In the genomic region with DNA sequence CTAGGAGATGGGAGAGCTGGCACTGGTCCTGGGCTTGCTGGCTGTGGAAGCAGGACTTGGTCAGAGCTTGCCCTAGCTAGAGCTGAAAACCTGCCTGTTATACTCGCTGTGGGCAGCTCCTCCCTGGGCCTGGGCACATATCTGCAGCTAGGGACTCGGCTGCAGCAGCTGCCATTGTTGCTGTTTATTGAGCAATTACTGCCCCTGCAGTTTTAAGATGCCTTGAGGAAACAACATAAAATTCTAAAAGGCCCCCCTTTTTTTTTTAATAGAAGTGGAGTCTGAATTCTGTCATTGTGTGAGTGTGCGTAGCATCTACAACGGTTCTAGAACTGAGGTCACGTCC, we compare ENCODE assay signal across 35 mouse cellular contexts. TPM values are rescaled to one million over a fixed set of nuclear protein-coding genes. Genes with fewer than 3 reads are reported as not detected.
"Had no signal": no experiment of that assay in that cellular context is flagged by ENCODE, and none has a peak within 500 bp of the region (broad histone marks: within the 10 kb centered on the region; RNA-seq: fewer than 3 reads in every experiment).

No protein-coding gene starts in this region.

- H3K27me3 ChIP-seq: heart, embryonic 13.5 days; heart, embryonic 15.5 days had no signal

- ATAC-seq: hindbrain, postnatal 0 days; intestine, embryonic 16.5 days; liver, embryonic 12.5 days had no signal

- H3K36me3 ChIP-seq: heart, embryonic 13.5 days; heart, embryonic 15.5 days; hindbrain, embryonic 13.5 days; hindbrain, embryonic 15.5 days; kidney, embryonic 15.5 days; limb, embryonic 13.5 days; limb, embryonic 15.5 days had no signal

- DNase-seq: gastrocnemius, adult 2 months; gastrocnemius, postnatal 10 days; gastrocnemius, postnatal 25 days; heart, adult 18-20 months; heart, postnatal 14 days; heart, postnatal 36 days; kidney, adult 11 months; kidney, adult 2 months; kidney, adult 9 months; kidney, postnatal 14 days; kidney, postnatal 36 days; layer of hippocampus, adult 9-11 months; layer of hippocampus, postnatal 36 days; left cerebral cortex, postnatal 4 days had no signal

- H3K9me3 ChIP-seq: heart, embryonic 13.5 days; heart, embryonic 15.5 days; hindbrain, embryonic 13.5 days; hindbrain, embryonic 15.5 days; kidney, embryonic 15.5 days; limb, embryonic 13.5 days; limb, embryonic 15.5 days; liver, embryonic 12.5 days had no signal

- H3K4me3 ChIP-seq: gastrocnemius, adult 2 months; heart, embryonic 13.5 days; heart, embryonic 15.5 days; hindbrain, embryonic 13.5 days; hindbrain, embryonic 15.5 days; kidney, embryonic 15.5 days; limb, embryonic 13.5 days; limb, embryonic 15.5 days; liver, embryonic 12.5 days had no signal

RNA-seq across cellular contexts. Expression of gene E2f8, which starts 2.8 kb away (rescaled TPM):
- total RNA-seq: gastrocnemius, adult 2 months had no signal

RNA-seq across cellular contexts. Expression of gene Csrp3, which starts 36.4 kb away (rescaled TPM):
- total RNA-seq: hindbrain, postnatal 0 days; layer of hippocampus, adult 18-20 months; layer of hippocampus, adult 8-10 months; layer of hippocampus, postnatal 14 days; layer of hippocampus, postnatal 36 days; left cerebral cortex, adult 18-20 months; left cerebral cortex, postnatal 10 days; left cerebral cortex, postnatal 25 days; left cerebral cortex, postnatal 4 days had no signal
- polyA plus RNA-seq: frontal cortex, adult 2 months; hindbrain, embryonic 11.5 days; hindbrain, postnatal 0 days; intestine, embryonic 14.5 days; kidney, postnatal 0 days; large intestine, adult 2 months had no signal
